Mouse (Mus musculus) forebrain, embryonic 14.5 days (tissue): ENCODE data around the gene Hs6st1. TPM values are rescaled to one million over a fixed set of nuclear protein-coding genes. Genes with fewer than 3 reads are reported as not detected.

Experiments
- microRNA-seq: library from miRNA; unstranded; fragments of <30 nt; microRNA quantifications from one replicate; pipeline ENCODE4, GENCODE M21; 2016
- polyA plus RNA-seq: library from polyadenylated mRNA; unstranded; fragments of >200 nt; fragmentation: Nextera tagmentation; extraction: Ambion mirVana; gene quantifications from 2 replicates; pipeline ENCODE4 v1.2.1, GENCODE M21; 2014

Hs6st1 gene
- polyA plus RNA-seq, 1 experiment from 2014 or later, result 10.6 TPM

Small RNA genes lying within 50 kb of the gene (microRNA-seq; reads per million reads assigned to microRNA genes)
- 2.4 reads per million, percentile 14 among the genes with 10 or more reads in this experiment for gene Mir6897

Other genes starting within 250 kb of the Hs6st1 start
- gene Uggt1, start 176.3 kb downstream of the Hs6st1 start, polyA plus RNA-seq, result 66.8 and 75.9 TPM in 2 replicates
- 0.32 and 0.51 TPM in 2 replicates for gene Neurl3, start 206.3 kb downstream of the Hs6st1 start, polyA plus RNA-seq
- 1.8 and 2.0 TPM in 2 replicates for gene Arid5a, start 239.3 kb downstream of the Hs6st1 start, polyA plus RNA-seq